Mouse (Mus musculus): ENCODE measurements at regions not wholly inside any gene's neighbourhood (a gene's known extent, or its start where the extent isn't known, plus 50 kb on each side); places are given as distances from the start of the nearest gene placed in this dataset.

- TF ChIP-seq POLR2A (IDR thresholded peaks at IDR 0.05; ENCODE audit: borderline replicate concordance, control insufficient read depth, low read depth, low read length) (no peak), CTCF (IDR thresholded peaks at IDR 0.05; ENCODE audit: control insufficient read depth, insufficient read depth, low read length) (no peak)
Observed at GRCm38 (mm10) chr15:88068476-88068875, 524.4 kb downstream of the Fam19a5 start.

Measured in bone marrow, adult 2 months (tissue).